Mouse (Mus musculus): Measurements from ENCODE around the gene Cdk20. TPM values are rescaled to one million over a fixed set of nuclear protein-coding genes. Genes with fewer than 3 reads are reported as not detected.

The Cdk20 gene
- 1 to 10 TPM; 2.0 to 5.4 TPM for total RNA-seq (2021)
- long read RNA-seq, experiment 1, full-length matches to known transcripts = 5 of 7 reads
- long read RNA-seq, experiment 1, partial matches to known transcripts = 0 of 7 reads
- long read RNA-seq, experiment 1, other reads (novel, unspliced or antisense) = 2 of 7 reads
- long read RNA-seq, experiment 2, partial matches to known transcripts = 0 of 1 reads
- long read RNA-seq, experiment 2, other reads (novel, unspliced or antisense) = 1 of 1 reads

GRCm38 (mm10) chr13:64432017-64432995 lies at the start of gene Cdk20:
Gene Cdk20, plus strand, starts transcription at chr13:64432314.
- peak; percentile 89 for DNase-seq

DNA sequence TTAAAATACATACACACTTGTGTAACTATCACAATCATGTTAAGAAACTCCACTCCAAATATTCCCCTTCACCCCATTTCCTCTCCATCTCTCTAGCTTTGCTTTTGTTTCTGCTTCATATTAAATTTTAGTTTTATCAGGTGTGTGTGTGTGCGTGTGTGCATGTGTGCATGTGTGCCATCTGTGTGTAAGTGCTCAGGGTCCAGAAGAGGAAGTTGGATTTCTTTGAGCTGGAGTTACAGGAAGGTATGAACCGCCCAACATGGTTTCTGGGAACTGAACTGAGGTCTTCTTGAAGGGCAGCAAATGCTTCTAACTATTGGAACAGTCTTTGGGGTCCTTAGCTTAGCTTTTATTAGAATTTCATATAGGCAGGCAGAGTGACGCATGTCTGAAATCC lies 47.2 kb upstream of the Cdk20 start:
- no peak for DNase-seq

DNA sequence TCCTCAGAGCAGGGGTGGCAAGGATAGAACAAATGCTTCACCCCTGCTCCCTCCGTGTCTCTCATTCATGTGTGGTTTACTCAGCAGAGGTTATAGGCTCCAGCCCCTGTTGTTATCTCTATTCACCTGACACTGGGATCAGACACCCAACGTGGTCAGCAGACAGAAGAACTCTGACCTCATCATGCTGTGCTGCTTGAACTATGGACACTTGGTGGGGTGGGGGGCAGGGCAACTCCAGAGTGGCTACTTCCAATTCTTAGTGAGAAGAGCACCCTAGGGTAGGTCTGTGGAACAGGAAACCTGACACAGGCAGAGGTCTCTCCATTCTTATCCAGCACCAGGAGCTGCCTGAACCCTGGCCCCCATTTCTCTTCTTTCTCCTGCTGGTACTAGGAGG lies 46.1 kb upstream of the Cdk20 start:
- no peak for DNase-seq

GRCm38 (mm10) chr13:64388415-64388814 lies 43.7 kb upstream of the Cdk20 start:
- no peak for DNase-seq

DNA sequence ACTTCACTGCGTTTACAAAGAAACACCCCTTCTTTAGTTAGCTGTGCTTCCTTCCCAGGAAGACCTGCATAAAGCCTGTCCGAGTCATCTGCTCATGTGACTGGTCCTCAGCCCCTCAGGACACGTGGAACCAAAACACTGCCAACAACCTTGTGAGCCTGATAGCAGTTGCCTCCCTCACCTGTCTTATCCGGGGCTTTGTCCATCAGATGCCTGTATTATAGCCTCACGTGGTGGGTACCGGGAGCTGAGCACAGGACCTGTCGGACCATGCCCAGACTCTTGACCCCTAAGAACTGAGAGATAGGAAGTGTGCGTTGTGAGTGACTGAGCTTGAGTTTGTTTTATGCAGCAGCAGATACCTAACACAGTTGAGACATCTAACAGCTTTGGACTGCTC lies 35.1 kb upstream of the Cdk20 start:
- DNase-seq = no peak

- DNase-seq = peak in 1 of 2 experiments; percentile 7
These were observed 34.0 kb upstream of the Cdk20 start for GRCm38 (mm10) chr13:64398065-64398464.

GRCm38 (mm10) chr13:64399906-64400305 lies 32.2 kb upstream of the Cdk20 start:
- DNase-seq = no peak

DNA sequence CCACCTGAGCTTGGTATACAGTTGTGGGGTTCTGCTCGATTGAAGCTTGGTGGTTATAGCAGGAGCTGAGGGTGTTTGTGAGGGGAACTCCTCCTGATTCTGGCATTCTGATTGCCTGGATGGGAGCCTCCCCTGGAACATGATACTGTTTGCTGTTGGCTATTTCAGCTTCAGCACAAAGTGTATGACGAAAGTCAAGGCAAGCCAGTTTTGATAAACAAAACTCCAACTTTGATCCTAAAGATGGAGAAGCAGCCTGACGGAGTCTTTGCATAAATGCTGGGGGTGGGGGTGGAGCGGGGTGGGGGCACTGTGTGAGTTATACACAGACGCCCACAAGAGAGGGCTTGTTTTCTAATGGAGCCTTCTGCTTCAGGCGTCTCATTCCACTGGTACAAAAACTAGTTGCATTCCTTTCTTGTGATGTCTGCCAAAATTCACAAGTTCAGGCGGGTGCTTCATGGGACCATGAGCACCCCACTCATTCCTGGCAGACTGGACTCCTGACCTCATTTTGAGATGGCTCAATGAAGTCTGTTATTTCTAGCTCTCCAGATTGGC lies 31.2 kb upstream of the Cdk20 start:
- peak in 1 of 2 experiments; percentile 22 for DNase-seq

- peak in 1 of 2 experiments; percentile 3 for DNase-seq
These were observed 30.1 kb upstream of the Cdk20 start for GRCm38 (mm10) chr13:64402006-64402405.

- no peak for DNase-seq
These were observed 29.6 kb upstream of the Cdk20 start for GRCm38 (mm10) chr13:64402504-64402949.

- no peak for DNase-seq
These were observed 29.1 kb upstream of the Cdk20 start for GRCm38 (mm10) chr13:64402951-64403460.

GRCm38 (mm10) chr13:64403519-64403918 lies 28.6 kb upstream of the Cdk20 start:
- no peak for DNase-seq

- DNase-seq = no peak
These were observed 26.6 kb upstream of the Cdk20 start for GRCm38 (mm10) chr13:64405550-64405949.

DNA sequence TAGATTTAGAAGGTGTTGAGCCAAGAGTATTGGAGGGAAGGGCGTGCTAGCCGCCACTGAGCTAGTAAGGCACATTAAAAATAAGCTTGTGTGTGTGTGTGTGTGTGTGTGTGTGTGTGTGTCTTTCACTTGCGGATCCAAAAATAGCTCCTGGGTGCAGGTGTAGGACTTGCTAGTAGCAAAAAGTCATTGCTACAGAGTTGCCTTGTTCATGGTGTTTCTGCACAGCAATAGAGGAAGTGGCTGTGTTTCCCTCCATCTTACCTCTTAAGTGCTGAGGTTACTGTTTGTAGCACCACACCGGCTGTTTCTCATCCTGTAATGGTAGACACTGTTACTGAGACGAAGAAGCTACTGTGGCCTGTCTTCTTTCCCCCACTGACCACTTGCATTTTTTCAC lies 24.1 kb upstream of the Cdk20 start:
- no peak for DNase-seq

DNA sequence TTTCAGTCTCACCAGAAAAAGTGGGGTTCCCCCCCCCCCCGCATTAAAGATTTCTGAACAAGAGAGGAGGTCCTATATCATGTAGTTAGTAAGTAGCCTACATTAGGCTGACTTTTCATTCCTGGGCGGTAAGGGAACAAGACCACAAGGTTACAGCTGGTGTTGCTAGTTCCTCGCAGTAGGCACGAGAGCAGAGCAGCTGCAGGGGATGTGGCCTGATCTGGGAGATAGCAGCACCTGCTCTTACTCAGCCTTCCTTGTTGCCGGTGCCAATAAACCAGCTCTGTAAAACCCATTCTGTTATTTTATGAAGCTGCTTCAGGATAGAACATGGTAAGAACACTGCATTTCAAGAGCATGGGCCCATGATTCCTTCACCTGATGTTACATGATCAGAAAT lies 21.5 kb upstream of the Cdk20 start:
- DNase-seq = no peak

- DNase-seq = no peak
These were observed 20.8 kb upstream of the Cdk20 start for GRCm38 (mm10) chr13:64411282-64411681.

DNA sequence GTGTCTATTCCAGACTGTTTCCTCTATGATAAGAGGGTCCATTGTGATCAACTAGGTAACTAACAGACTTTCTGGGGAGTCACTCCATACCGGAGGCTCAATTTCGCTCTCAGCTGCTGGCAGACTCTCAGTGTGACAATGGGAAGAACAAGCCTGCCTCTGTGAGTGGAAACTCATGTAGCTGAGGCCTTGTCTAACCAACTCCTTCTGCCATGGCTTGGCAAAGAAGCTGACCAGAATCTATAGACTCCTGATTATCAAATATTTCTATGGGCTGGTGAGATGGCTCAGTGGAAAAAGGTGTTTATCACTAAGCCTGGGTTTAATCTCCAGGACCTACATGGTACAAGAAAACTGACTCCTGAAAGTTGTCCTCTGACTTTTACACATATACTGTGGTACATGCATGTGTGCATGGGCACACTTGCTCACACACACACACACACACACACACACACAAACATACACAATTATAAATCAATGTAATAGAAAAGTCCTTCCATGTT lies 19.3 kb upstream of the Cdk20 start:
- DNase-seq = no peak

DNA sequence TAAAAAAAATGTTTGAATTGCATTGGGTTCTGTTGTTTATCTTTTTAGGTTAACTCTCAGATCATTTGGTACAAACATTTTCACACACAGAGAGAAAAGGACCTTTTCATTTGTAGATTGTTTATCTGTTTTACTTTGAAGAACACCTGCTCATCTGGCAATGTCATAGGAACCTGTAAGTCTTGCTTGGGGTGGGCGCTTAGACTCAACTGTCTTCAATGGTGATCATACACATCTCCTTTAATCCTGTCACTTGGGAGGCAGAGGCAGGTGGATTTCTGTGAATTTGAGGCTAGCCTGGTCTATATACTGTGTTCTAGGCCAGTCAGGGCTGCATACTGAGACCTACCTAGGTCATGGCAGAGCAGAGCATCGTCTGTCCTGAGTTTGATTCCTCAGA lies 16.5 kb upstream of the Cdk20 start:
- DNase-seq = no peak

DNA sequence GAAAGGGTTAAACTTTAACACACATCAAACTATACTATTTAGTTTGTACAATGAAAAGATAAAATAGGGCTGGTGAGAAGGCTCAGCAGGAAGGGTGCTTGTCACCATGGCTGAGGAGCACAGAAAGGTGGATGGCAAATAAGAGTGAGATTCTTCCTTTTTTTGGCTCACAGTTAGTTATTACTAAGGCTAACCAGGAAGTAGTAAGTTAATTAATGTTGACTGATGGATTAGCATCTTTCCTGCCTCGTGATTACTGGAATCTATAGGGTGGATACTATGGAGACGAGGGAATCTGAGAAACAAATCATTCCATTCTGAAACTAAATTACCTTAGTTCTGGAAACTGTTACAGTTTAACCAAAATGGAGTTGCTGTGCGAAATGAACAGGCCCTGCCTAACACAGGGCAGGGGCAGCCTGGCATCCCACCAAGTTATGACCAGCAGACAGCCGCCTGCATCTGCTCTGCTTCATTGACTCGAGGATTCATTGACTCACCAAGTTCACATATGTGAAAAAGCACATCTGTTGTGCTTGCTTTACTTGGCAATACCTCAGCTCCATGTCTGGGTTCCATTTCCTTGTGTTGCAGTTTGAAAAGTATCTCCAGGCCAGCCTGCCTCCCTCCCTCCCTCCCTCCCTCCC lies 15.0 kb upstream of the Cdk20 start:
- DNase-seq = no peak

DNA sequence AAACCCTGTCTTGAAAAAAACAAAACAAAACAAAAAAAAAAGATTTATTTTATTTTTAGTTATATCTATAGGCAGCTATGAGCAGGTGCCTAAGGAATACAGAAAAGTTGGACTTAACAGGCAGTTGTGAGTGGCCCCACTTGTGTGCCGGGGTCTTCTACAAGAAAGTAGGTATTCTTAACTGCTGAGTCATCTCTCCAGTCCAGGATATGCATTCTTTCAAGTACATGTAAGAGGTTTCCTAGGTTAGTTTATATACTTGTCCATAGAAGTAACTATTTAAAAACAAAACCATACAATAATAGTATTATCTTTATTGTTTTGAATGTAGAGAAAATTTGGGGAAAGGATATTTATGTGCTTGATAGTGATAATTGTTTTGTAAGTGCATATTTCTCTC lies 11.3 kb upstream of the Cdk20 start:
- no peak for DNase-seq

DNA sequence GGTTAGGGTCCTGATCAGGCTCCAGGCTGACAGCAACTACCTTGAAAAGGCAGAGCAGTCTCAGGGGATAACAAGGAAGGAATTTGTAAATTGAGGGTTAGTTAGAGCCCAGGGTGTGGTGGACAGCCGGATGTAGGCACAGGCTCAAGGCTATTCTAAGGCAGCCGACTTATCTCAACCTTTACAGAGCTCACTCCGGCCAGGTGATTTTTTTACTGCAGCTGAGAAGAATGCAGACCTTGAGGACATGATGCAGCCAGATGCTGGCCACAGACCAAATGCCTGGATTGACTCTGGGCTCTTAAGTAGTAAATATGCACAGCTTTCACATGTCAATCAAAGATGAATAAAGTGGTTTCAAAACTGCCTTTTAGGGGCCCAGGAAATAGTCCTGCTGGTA lies 10.7 kb upstream of the Cdk20 start:
- no peak for DNase-seq

Data from adrenal gland, postnatal 36 days (tissue).